Mouse (Mus musculus) midbrain, postnatal 0 days (tissue): ENCODE measurements at regions not wholly inside any gene's neighbourhood (a gene's known extent, or its start where the extent isn't known, plus 50 kb on each side); places are given as distances from the start of the nearest gene placed in this dataset.
A peak's percentile ranks its signal among the peaks of the same experiment; 100 is the strongest.

Experiments used
- ATAC-seq: fragments of 200-750 bp; cut with Nextera tagmentation; 2 replicates; pipeline ENCODE4 v1.8.0; 2017; ENCODE audit warnings: moderate number of reproducible peaks, mild to moderate bottlenecking, moderate TSS enrichment, moderate library complexity; ENCODE audit not compliant: low FRiP score
- DNase-seq: peaks from one replicate; pipeline ENCODE4 v3.0.0-alpha.2; 2015; ENCODE audit warnings: low spot score
- H3K27ac ChIP-seq: fragments of 300-500 bp; sonication (generic); 2 replicates; pipeline ENCODE4 v1.5.1; 2014; ENCODE audit warnings: low read depth, mild to moderate bottlenecking, low read length, mixed read lengths
- H3K27me3 ChIP-seq: fragments of 300-500 bp; sonication (generic); 2 replicates; pipeline ENCODE4 v1.6.1; 2014; ENCODE audit warnings: low read length, control low read depth, mixed read lengths; ENCODE audit not compliant: insufficient read depth
- H3K36me3 ChIP-seq: fragments of 300-500 bp; sonication (generic); 2 replicates; pipeline ENCODE4 v1.6.1; 2014; ENCODE audit warnings: low read length, control low read depth, mixed read lengths; ENCODE audit not compliant: insufficient read depth
- H3K4me1 ChIP-seq: fragments of 300-500 bp; sonication (generic); 2 replicates; pipeline ENCODE4 v1.6.1; 2014; ENCODE audit warnings: mild to moderate bottlenecking, control low read depth, antibody characterized with exemption, low read length, mixed read lengths; ENCODE audit not compliant: insufficient read depth
- H3K4me2 ChIP-seq: fragments of 300-500 bp; sonication (generic); 2 replicates; pipeline ENCODE4 v1.6.1; 2014; ENCODE audit warnings: low read depth, mild to moderate bottlenecking, low read length, mixed read lengths; ENCODE audit not compliant: poor library complexity, severe bottlenecking
- H3K4me3 ChIP-seq: fragments of 300-500 bp; sonication (generic); 2 replicates; pipeline ENCODE4 v1.5.1; 2014; ENCODE audit warnings: low read depth, mild to moderate bottlenecking, low read length, moderate library complexity
- H3K9ac ChIP-seq: fragments of 300-500 bp; sonication (generic); replicated peaks from 2 replicates; pipeline ENCODE4 v1.6.1; 2014; ENCODE audit warnings: mild to moderate bottlenecking, low read length, moderate library complexity, mixed read lengths; ENCODE audit not compliant: poor library complexity, severe bottlenecking
- H3K9me3 ChIP-seq: fragments of 300-500 bp; sonication (generic); 2 replicates; pipeline ENCODE4 v1.6.1; 2016; ENCODE audit warnings: low read length, control low read depth
- CTCF ChIP-seq: IDR thresholded peaks from 2 replicates; pipeline ENCODE4 v1.5.1; 2016; ENCODE audit warnings: antibody characterized with exemption, mild to moderate bottlenecking
- WGBS: fragments of 180-500 bp; shearing (Covaris S2); extraction: QIAGEN DNeasy Blood & Tissue Kit; methylation state at CpG from one replicate; pipeline ENCODE4 v1.1.7; 2014; 5-methylcytosine and 5-hydroxymethylcytosine counted together

DNA sequence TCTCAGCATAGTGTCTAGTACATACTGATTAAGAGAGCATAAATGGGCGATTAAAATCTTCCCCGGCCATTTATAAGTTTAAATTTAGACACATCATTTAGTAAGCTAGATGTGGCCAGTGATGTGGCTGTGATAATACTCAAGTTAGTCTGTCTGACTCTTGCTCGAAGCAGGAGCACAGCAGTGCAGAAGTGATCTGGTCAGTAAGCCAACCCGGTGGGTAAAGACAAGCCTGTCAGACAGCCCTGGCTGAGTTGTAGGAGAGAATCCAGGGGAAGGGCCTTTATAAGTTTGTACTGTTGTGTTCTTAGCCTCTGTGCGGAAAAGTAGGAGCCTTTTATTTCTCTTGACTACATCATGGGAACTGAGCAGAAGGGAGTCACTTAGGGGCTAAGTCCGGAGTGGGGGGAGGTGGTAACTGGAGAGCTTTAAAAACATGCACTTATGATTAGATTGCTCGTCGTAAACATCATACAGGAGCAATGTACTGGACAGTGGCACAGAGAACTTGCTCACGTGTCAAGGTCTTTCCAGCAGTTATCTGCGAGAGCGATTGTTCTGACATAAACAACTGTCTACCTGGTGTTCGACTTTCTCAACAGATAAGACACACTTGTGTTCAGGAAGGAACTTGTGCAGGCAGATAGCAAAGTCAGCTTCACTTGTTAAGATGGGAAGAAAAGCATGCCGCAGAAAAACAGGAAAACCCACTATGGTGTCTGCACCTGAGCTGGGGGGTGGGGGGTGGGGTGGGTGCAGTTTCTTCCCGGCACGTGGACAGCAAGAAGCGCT, 122.5 kb upstream of the Zeb2 start:
- Histone ChIP-seq H3K4me3 (no peak overlapping the region), H3K27me3 (no peaks in the 10 kb centered on the region), H3K4me1 (no peaks in the 10 kb centered on the region), H3K4me2 (no peak overlapping the region), H3K36me3 (no peaks in the 10 kb centered on the region), H3K27ac (no peak overlapping the region), H3K9ac (no peak overlapping the region), H3K9me3 (no peaks in the 10 kb centered on the region)
- DNase-seq, result no peak
- 84% methylated on average over 16 of the region's 16 CpGs for WGBS
- TF ChIP-seq CTCF, result no peak
- ATAC-seq, result no peak

DNA sequence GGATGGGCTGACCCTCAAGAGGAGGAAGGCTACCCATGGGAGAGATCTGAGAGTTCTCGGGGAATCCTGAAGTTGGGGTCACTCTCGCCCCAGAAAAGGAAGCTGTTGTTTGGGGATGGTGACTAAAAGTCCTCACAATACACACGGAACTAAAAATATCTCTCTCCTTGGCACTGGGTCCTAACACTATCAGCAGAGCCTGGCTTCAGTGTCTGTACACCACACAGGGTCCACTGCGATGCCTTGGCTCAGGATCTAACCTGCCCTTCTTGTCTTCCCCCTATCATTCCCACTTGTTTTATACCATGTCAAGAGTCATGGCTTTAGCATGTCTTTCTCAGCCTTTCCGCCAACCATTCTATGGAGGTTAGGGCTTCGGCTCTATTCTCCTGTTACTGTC, 121.8 kb upstream of the Zeb2 start:
- no peaks in the 10 kb centered on the region for H3K27me3 ChIP-seq
- no peak overlapping the region for H3K9ac ChIP-seq
- ATAC-seq (no peak), DNase-seq (no peak)
- H3K27ac ChIP-seq, result no peak overlapping the region
- H3K36me3 ChIP-seq, result no peaks in the 10 kb centered on the region
- no peak overlapping the region for H3K4me2 ChIP-seq
- 87% methylated on average over 6 of the region's 6 CpGs for WGBS
- H3K9me3 ChIP-seq, result no peaks in the 10 kb centered on the region
- H3K4me3 ChIP-seq, result no peak overlapping the region
- H3K4me1 ChIP-seq, result no peaks in the 10 kb centered on the region
- no peak for TF ChIP-seq CTCF

DNA sequence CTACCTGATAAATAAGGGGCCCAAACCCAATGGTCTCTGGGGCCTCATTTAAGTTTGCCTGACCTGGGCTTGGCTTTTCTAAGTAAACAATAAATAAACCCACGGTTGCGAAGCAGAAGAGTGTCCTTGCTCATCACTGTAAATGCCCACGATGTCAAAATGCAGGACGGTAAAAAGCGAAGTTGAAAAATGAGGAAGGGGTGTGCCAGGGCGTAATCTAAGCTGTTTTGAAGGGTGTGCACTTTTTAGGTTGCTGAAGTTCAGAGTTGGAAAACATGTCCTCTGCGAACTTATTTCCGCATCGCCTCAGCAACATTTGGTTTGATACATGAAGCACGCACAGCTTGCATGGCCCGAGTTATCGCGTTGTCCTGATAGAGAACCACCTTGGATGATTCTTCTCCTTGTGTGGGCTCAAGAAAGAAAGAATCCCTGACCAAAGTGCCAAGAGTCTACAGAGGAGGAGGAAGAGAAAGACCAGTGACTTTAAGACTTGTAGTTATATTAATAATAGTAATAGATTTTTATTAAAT, 119.0 kb upstream of the Zeb2 start:
- Histone ChIP-seq H3K27ac (no peak overlapping the region), H3K4me3 (no peak overlapping the region), H3K27me3 (no peaks in the 10 kb centered on the region), H3K4me1 (no peaks in the 10 kb centered on the region), H3K9me3 (no peaks in the 10 kb centered on the region), H3K36me3 (no peaks in the 10 kb centered on the region), H3K4me2 (no peak overlapping the region), H3K9ac (no peak overlapping the region)
- TF ChIP-seq CTCF, result no peak
- WGBS, result 96% methylated on average over 13 of the region's 13 CpGs
- no peak for ATAC-seq
- DNase-seq, result no peak

DNA sequence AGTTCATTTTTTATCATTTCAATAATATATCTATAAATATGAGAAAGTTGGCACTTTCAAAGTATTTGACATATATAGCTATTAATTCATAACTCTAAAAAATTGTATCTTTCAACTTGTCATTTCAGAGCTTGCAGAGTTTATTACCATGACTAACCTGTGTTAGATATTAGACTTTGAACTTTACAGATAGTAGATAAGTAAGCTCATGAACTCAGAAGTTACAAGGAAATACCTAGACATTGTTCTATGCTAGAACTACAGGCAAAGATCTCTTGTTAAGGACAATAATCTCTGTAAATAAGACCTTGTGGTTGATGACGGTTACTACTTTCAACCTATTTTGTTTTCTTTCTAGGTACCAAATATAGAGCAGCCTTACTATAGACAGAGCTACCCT, 117.0 kb upstream of the Zeb2 start:
- H3K4me2 ChIP-seq, result no peak overlapping the region
- H3K4me1 ChIP-seq, result no peaks in the 10 kb centered on the region
- H3K9ac ChIP-seq, result no peak overlapping the region
- no peak overlapping the region for H3K27ac ChIP-seq
- no peaks in the 10 kb centered on the region for H3K36me3 ChIP-seq
- no peak for TF ChIP-seq CTCF
- no peaks in the 10 kb centered on the region for H3K9me3 ChIP-seq
- DNase-seq (no peak), ATAC-seq (no peak)
- 93% methylated on average over 1 of the region's 1 CpGs for WGBS
- H3K4me3 ChIP-seq, result no peak overlapping the region
- H3K27me3 ChIP-seq, result no peaks in the 10 kb centered on the region

DNA sequence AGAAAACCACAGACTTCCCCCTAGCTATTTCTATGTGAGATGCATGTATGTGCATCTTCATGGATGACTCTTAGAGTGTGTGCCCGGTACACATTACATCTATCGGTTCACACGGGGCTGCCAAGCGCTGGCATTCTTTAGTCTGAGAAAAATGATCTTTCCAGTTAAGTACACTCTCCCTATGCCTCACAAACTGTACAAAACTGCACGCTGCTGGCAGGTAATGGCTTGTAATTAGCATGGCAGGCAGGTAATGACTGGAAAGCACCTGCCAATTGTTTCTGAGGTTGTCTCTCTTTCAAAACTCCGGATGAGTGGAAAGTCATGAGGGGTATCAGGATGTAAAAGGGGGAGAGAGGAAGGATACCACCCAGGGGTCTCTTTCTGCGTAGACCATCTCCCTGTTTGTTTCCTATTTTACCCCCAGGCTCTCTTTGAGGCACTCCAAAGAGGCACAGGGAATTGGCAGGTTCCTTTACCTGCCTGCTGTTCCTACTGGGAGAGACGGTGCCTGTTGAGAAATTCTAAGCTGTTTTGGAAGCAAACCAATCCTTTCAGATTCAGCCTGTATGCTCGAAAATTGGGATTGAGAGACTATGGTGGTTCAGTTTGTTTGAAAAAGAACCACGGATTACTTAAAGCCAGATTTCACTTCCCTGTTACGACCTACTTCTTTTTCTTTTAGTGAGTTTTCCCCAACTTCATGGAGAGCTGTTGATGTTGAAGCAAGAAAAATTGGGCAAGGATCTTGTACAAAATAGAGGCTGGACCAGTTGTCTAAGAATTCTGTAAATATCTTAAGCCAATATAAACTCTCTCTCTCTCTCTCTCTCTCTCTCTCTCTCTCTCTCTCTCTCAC, 113.4 kb upstream of the Zeb2 start:
- Histone ChIP-seq H3K27me3 (no peaks in the 10 kb centered on the region), H3K36me3 (no peaks in the 10 kb centered on the region), H3K27ac (no peak overlapping the region), H3K9me3 (no peaks in the 10 kb centered on the region), H3K4me2 (no peak overlapping the region), H3K9ac (no peak overlapping the region), H3K4me1 (no peaks in the 10 kb centered on the region), H3K4me3 (no peak overlapping the region)
- DNase-seq (peak; percentile 25), ATAC-seq (no peak)
- no peak for TF ChIP-seq CTCF
- WGBS, result 78% methylated on average over 11 of the region's 11 CpGs

DNA sequence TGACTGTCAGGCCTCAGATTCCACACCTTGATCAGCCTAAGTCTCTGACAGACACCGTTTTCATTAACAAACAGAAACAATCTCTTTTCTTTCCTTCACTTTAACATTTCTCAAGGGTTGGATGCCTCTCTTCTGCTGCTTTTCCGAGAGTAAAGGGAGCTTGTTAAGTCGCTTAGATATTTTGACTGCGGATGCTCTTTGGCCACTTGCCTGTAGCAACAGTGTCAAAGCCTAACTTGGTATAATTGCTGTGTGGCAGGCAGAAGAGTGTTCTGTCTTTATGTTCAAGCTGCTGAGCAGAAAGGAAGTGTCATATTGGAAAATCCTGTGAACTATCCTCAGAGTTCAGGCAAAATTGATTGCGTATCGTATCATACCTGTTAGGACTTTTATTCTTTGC, 112.3 kb upstream of the Zeb2 start:
- H3K27ac ChIP-seq, result no peak overlapping the region
- no peak for TF ChIP-seq CTCF
- no peak overlapping the region for H3K4me2 ChIP-seq
- 58% methylated on average over 6 of the region's 6 CpGs for WGBS
- H3K9me3 ChIP-seq, result no peaks in the 10 kb centered on the region
- no peaks in the 10 kb centered on the region for H3K4me1 ChIP-seq
- no peak overlapping the region for H3K4me3 ChIP-seq
- H3K9ac ChIP-seq, result no peak overlapping the region
- no peak for DNase-seq
- H3K36me3 ChIP-seq, result no peaks in the 10 kb centered on the region
- ATAC-seq, result no peak
- no peaks in the 10 kb centered on the region for H3K27me3 ChIP-seq
